Mouse (Mus musculus) midbrain, embryonic 16.5 days (tissue): ENCODE measurements around the gene Zfp641. TPM values are rescaled to one million over a fixed set of nuclear protein-coding genes. Genes with fewer than 3 reads are reported as not detected.

Experiments used
- ATAC-seq: fragments of 200-750 bp; cut with Nextera tagmentation; 2 replicates; pipeline ENCODE4 v1.8.0; 2017; ENCODE audit warnings: moderate TSS enrichment
- H3K27ac ChIP-seq: fragments of 300-500 bp; sonication (generic); 2 replicates; pipeline ENCODE4 v1.5.1; 2014; ENCODE audit warnings: mild to moderate bottlenecking, low read length, mixed read lengths
- H3K27me3 ChIP-seq: fragments of 300-500 bp; sonication (generic); 2 replicates; pipeline ENCODE4 v1.6.1; 2014; ENCODE audit warnings: low read depth, low read length, mixed read lengths; ENCODE audit not compliant: control insufficient read depth, insufficient read depth
- H3K36me3 ChIP-seq: fragments of 300-500 bp; sonication (generic); 2 replicates; pipeline ENCODE4 v1.6.1; 2014; ENCODE audit warnings: mild to moderate bottlenecking, low read length, moderate library complexity, mixed read lengths; ENCODE audit not compliant: control insufficient read depth, insufficient read depth
- H3K4me1 ChIP-seq: fragments of 300-500 bp; sonication (generic); 2 replicates; pipeline ENCODE4 v1.6.1; 2014; ENCODE audit warnings: mild to moderate bottlenecking, low read length, mixed read lengths; ENCODE audit not compliant: control insufficient read depth, insufficient read depth
- H3K4me2 ChIP-seq: fragments of 300-500 bp; sonication (generic); 2 replicates; pipeline ENCODE4 v1.6.1; 2014; ENCODE audit warnings: mild to moderate bottlenecking, low read length, mixed read lengths
- H3K4me3 ChIP-seq: fragments of 300-500 bp; sonication (generic); 2 replicates; pipeline ENCODE4 v1.5.1; 2014; ENCODE audit warnings: low read depth, mild to moderate bottlenecking, low read length, moderate library complexity, mixed read lengths
- H3K9ac ChIP-seq: fragments of 300-500 bp; sonication (generic); 2 replicates; pipeline ENCODE4 v1.6.1; 2014; ENCODE audit warnings: low read depth, low read length, mixed read lengths
- H3K9me3 ChIP-seq: fragments of 300-500 bp; sonication (generic); replicated peaks from 2 replicates; pipeline ENCODE4 v1.6.1; 2014; ENCODE audit warnings: mild to moderate bottlenecking, low read length, mixed read lengths; ENCODE audit not compliant: control insufficient read depth, poor library complexity, severe bottlenecking
- WGBS: fragments of 180-500 bp; shearing (Covaris S2); extraction: QIAGEN DNeasy Blood & Tissue Kit; methylation state at CpG from one replicate; pipeline ENCODE4 v1.1.7; 2014; 5-methylcytosine and 5-hydroxymethylcytosine counted together
- polyA plus RNA-seq: library from polyadenylated mRNA; unstranded; fragments of >200 nt; fragmentation: Nextera tagmentation; extraction: Ambion mirVana; gene quantifications from 2 replicates; pipeline ENCODE4 v1.2.1, GENCODE M21; 2015

Zfp641 gene
- 13.3 and 14.4 TPM in 2 replicates for polyA plus RNA-seq

- 3% methylated on average over 35 of the region's 60 CpGs for WGBS
- ATAC-seq: peak; percentile 86
Observed at GRCm38 (mm10) chr15:98295628-98296551, at the start of gene Zfp641. Gene Zfp641, minus strand, starts transcription at chr15:98296161.

GRCm38 (mm10) chr15:98340887-98341286 is 44.9 kb upstream of the Zfp641 start, which contains the start of gene Olfr284:
Gene Olfr284, minus strand, starts transcription at chr15:98340987.
- WGBS: 90% methylated on average over 8 of the region's 8 CpGs
- H3K4me2 ChIP-seq: no peak within 1 kb of the TSS
- H3K36me3 ChIP-seq: no peaks in the 10 kb centered on the region
- ATAC-seq: no peak
- no peaks in the 10 kb centered on the region for H3K4me1 ChIP-seq
- no peak within 1 kb of the TSS for H3K9ac ChIP-seq
- no peak within 1 kb of the TSS for H3K4me3 ChIP-seq
- no peaks in the 10 kb centered on the region for H3K27me3 ChIP-seq
- no peak within 1 kb of the TSS for H3K27ac ChIP-seq
- no peaks in the 10 kb centered on the region for H3K9me3 ChIP-seq

More at GRCm38 (mm10) chr15:98295628-98296551, at the start of gene Zfp641:
- H3K27ac ChIP-seq: peak within 1 kb of the TSS; percentile 47
- peaks cover 4% of the 10 kb centered on the region; the same call in 1 of the 2 replicates for H3K4me1 ChIP-seq
- no peaks in the 10 kb centered on the region for H3K27me3 ChIP-seq
- peak within 1 kb of the TSS; percentile 91 for H3K9ac ChIP-seq
- H3K36me3 ChIP-seq: 0 out of 2 replicates have a peak, but pooled peaks cover 3% of the 10 kb centered on the region
- H3K4me3 ChIP-seq: peak within 1 kb of the TSS; percentile 83
- H3K4me2 ChIP-seq: peak within 1 kb of the TSS; percentile 70
- H3K9me3 ChIP-seq: 0 out of 2 replicates have a peak, but pooled peaks cover 2% of the 10 kb centered on the region

GRCm38 (mm10) chr15:98317177-98317724 is 21.3 kb upstream of the Zfp641 start, which contains the start of gene Olfr285:
Gene Olfr285, minus strand, starts transcription at chr15:98317353.
- H3K9ac ChIP-seq: no peak within 1 kb of the TSS
- no peaks in the 10 kb centered on the region for H3K4me1 ChIP-seq
- H3K4me2 ChIP-seq: no peak within 1 kb of the TSS
- H3K9me3 ChIP-seq: no peaks in the 10 kb centered on the region
- H3K27ac ChIP-seq: no peak within 1 kb of the TSS
- WGBS: 92% methylated on average over 5 of the region's 5 CpGs
- no peak for ATAC-seq
- no peak within 1 kb of the TSS for H3K4me3 ChIP-seq
- H3K27me3 ChIP-seq: no peaks in the 10 kb centered on the region
- no peaks in the 10 kb centered on the region for H3K36me3 ChIP-seq

- no peak overlapping the region for H3K4me3 ChIP-seq
- no peaks in the 10 kb centered on the region for H3K27me3 ChIP-seq
- H3K36me3 ChIP-seq: no peaks in the 10 kb centered on the region
- H3K9me3 ChIP-seq: no peaks in the 10 kb centered on the region
- H3K27ac ChIP-seq: no peak overlapping the region
- no peaks in the 10 kb centered on the region for H3K4me1 ChIP-seq
- no peak for ATAC-seq
- 50% methylated on average over 6 of the region's 6 CpGs for WGBS
- H3K4me2 ChIP-seq: no peak overlapping the region
- no peak overlapping the region for H3K9ac ChIP-seq
Observed at GRCm38 (mm10) chr15:98315703-98316102, 19.7 kb upstream of the Zfp641 start.

- Histone ChIP-seq H3K27me3 (no peaks in the 10 kb centered on the region), H3K27ac (no peak overlapping the region), H3K9me3 (no peaks in the 10 kb centered on the region), H3K4me2 (no peak overlapping the region), H3K9ac (no peak overlapping the region), H3K4me1 (peaks cover 4% of the 10 kb centered on the region; the same call in 1 of the 2 replicates), H3K36me3 (peaks cover 10% of the 10 kb centered on the region), H3K4me3 (no peak overlapping the region)
- 89% methylated on average over 8 of the region's 8 CpGs for WGBS
- ATAC-seq: no peak
Observed at GRCm38 (mm10) chr15:98293651-98294050, 2.3 kb downstream of the Zfp641 start.

- H3K27ac ChIP-seq: no peak overlapping the region
- H3K4me2 ChIP-seq: no peak overlapping the region
- no peaks in the 10 kb centered on the region for H3K4me1 ChIP-seq
- H3K9ac ChIP-seq: no peak overlapping the region
- H3K36me3 ChIP-seq: peaks cover 15% of the 10 kb centered on the region
- no peak overlapping the region for H3K4me3 ChIP-seq
- 69% methylated on average over 12 of the region's 12 CpGs for whole genome bisulfite sequencing
- no peaks in the 10 kb centered on the region for H3K9me3 ChIP-seq
- no peaks in the 10 kb centered on the region for H3K27me3 ChIP-seq
- ATAC-seq: no peak
Observed at GRCm38 (mm10) chr15:98288566-98288965, 7.4 kb downstream of the Zfp641 start.

- Histone ChIP-seq H3K27ac (no peak overlapping the region), H3K4me2 (no peak overlapping the region), H3K36me3 (peaks cover 12% of the 10 kb centered on the region), H3K9me3 (no peaks in the 10 kb centered on the region), H3K4me3 (no peak overlapping the region), H3K4me1 (no peaks in the 10 kb centered on the region), H3K27me3 (no peaks in the 10 kb centered on the region), H3K9ac (no peak overlapping the region)
- ATAC-seq: no peak
- 78% methylated on average over 7 of the region's 7 CpGs for WGBS
Observed at GRCm38 (mm10) chr15:98286418-98286817, 9.5 kb downstream of the Zfp641 start.

- no peaks in the 10 kb centered on the region for H3K27me3 ChIP-seq
- no peak overlapping the region for H3K4me2 ChIP-seq
- no peak overlapping the region for H3K4me3 ChIP-seq
- no peaks in the 10 kb centered on the region for H3K4me1 ChIP-seq
- H3K36me3 ChIP-seq: no peaks in the 10 kb centered on the region
- ATAC-seq: no peak
- no peaks in the 10 kb centered on the region for H3K9me3 ChIP-seq
- H3K27ac ChIP-seq: no peak overlapping the region
- H3K9ac ChIP-seq: no peak overlapping the region
- WGBS: 90% methylated on average over 7 of the region's 7 CpGs
Observed at GRCm38 (mm10) chr15:98257776-98258175, 38.2 kb downstream of the Zfp641 start.

GRCm38 (mm10) chr15:98257193-98257592 is 38.8 kb downstream of the Zfp641 start, which contains the start of gene H1fnt:
Gene H1fnt, minus strand, starts transcription at chr15:98257293.
- Histone ChIP-seq H3K9me3 (no peaks in the 10 kb centered on the region), H3K4me3 (no peak within 1 kb of the TSS), H3K4me2 (no peak within 1 kb of the TSS), H3K27ac (no peak within 1 kb of the TSS), H3K27me3 (no peaks in the 10 kb centered on the region), H3K36me3 (no peaks in the 10 kb centered on the region), H3K4me1 (no peaks in the 10 kb centered on the region), H3K9ac (no peak within 1 kb of the TSS)
- ATAC-seq: no peak
- 88% methylated on average over 8 of the region's 8 CpGs for WGBS
